Mouse (Mus musculus): ENCODE data around the gene Gm5798.
"Not testable (repeated sequence)": the region's sequence is repeated elsewhere in the genome, so short reads cannot be mapped to it uniquely, and the experiment has no call there.

Gene Gm5798

GRCm38 (mm10) chr14:41348309-41348708 is at the start of gene Gm5798:
Gm5798 (plus strand) TSS chr14:41348609.
- DNase-seq (ENCODE audit: low read depth): not testable (repeated sequence)

GRCm38 (mm10) chr14:41386279-41386678 is 37.9 kb downstream of the Gm5798 start, which contains the start of gene Gm7945:
Gm7945 (minus strand) TSS chr14:41386379.
- not testable (repeated sequence) for DNase-seq (ENCODE audit: low read depth)

All from fibroblast of lung, adult 2 months (primary cell).